Mouse (Mus musculus) heart, embryonic 13.5 days (tissue): ENCODE data around the gene Gphn. TPM values are rescaled to one million over a fixed set of nuclear protein-coding genes. Genes with fewer than 3 reads are reported as not detected.

Experiments used
- ATAC-seq: fragments of 200-750 bp; cut with Nextera tagmentation; 2 replicates; pipeline ENCODE4 v1.8.0; 2017; ENCODE audit warnings: moderate TSS enrichment; ENCODE audit not compliant: insufficient number of reproducible peaks, low FRiP score, low TSS enrichment; ENCODE audit errors: extremely low read depth
- H3K27ac ChIP-seq: fragments of 300-500 bp; sonication (generic); replicated peaks from 2 replicates; pipeline ENCODE4 v1.5.1; 2015; ENCODE audit warnings: moderate library complexity, mild to moderate bottlenecking, inconsistent platforms
- H3K27me3 ChIP-seq: fragments of 300-500 bp; sonication (generic); replicated peaks from 2 replicates; pipeline ENCODE4 v1.6.1; 2015; ENCODE audit warnings: mild to moderate bottlenecking, inconsistent platforms
- H3K36me3 ChIP-seq: fragments of 300-500 bp; sonication (generic); 2 replicates; pipeline ENCODE4 v1.6.1; 2015; ENCODE audit warnings: mild to moderate bottlenecking, inconsistent platforms
- H3K4me1 ChIP-seq: fragments of 300-500 bp; sonication (generic); 2 replicates; pipeline ENCODE4 v1.6.1; 2015; ENCODE audit warnings: inconsistent platforms
- H3K4me2 ChIP-seq: fragments of 300-500 bp; sonication (generic); 2 replicates; pipeline ENCODE4 v1.6.1; 2015; ENCODE audit warnings: inconsistent platforms, mild to moderate bottlenecking, moderate library complexity
- H3K4me3 ChIP-seq: fragments of 300-500 bp; sonication (generic); 2 replicates; pipeline ENCODE4 v1.5.1; 2015; ENCODE audit warnings: moderate library complexity, mild to moderate bottlenecking, inconsistent platforms
- H3K9ac ChIP-seq: fragments of 300-500 bp; sonication (generic); 2 replicates; pipeline ENCODE4 v1.6.1; 2015; ENCODE audit warnings: inconsistent platforms, mild to moderate bottlenecking, moderate library complexity
- H3K9me3 ChIP-seq: fragments of 300-500 bp; sonication (generic); 2 replicates; pipeline ENCODE4 v1.6.1; 2016; ENCODE audit warnings: inconsistent platforms
- WGBS: fragments of 180-500 bp; shearing (Covaris S2); methylation state at CpG from one replicate; pipeline ENCODE4 v1.1.7; 2015; ENCODE audit warnings: mixed read lengths; 5-methylcytosine and 5-hydroxymethylcytosine counted together
- polyA plus RNA-seq: library from polyadenylated mRNA; unstranded; fragments of >200 nt; fragmentation: Nextera tagmentation; extraction: Ambion mirVana; gene quantifications from 2 replicates; pipeline ENCODE4 v1.2.1, GENCODE M21; 2015

The Gphn gene
- polyA plus RNA-seq, 1 experiment from 2014 or later = 10.2 TPM

DNA sequence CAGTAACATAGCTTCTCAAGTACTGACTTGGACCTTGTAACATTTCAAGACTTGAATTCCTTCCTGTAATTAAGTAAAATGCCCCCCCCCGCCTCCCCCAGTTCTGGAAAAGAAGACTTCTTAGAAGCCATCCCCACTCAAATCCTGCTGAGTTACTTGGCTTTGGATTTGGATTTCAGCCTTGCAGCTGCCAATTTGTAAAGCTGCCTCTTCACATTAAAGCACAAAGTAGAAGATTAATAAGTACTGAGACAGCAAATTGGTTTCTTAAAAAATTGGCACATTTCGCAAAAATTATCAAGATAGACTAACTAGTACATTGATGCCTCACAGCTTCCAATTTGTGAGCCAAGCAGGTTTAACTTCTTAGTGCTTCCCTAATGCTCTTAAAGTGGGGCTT lies 417.5 kb downstream of the Gphn start:
- no peaks in the 10 kb centered on the region for H3K27me3 ChIP-seq
- H3K36me3 ChIP-seq = no peaks in the 10 kb centered on the region
- ATAC-seq = no peak
- H3K27ac ChIP-seq = no peak overlapping the region
- no peak overlapping the region for H3K4me2 ChIP-seq
- H3K4me1 ChIP-seq = peaks cover 14% of the 10 kb centered on the region
- 83% methylated on average over 2 of the region's 2 CpGs for WGBS
- H3K4me3 ChIP-seq = no peak overlapping the region
- H3K9me3 ChIP-seq = no peaks in the 10 kb centered on the region
- no peak overlapping the region for H3K9ac ChIP-seq

DNA sequence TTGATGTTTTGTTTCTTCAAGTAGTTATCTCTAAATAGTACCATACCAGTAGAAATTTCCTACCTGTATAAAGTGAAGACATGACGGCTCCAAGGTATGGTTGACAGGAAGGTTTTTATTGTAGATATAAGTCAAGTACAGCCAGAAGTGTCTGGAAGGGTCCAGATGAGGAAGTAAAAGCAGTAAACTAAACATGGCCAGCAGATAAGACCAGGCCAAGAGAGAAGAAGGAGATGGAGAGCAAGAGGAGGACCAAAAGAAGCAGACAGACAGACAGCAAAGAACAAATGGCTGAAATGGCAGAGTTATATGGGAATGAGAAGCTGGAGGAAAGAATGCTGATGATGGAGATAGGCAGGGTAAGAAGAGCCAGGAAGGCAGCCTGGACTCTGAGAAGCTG lies 419.1 kb downstream of the Gphn start:
- no peaks in the 10 kb centered on the region for H3K9me3 ChIP-seq
- no peak for ATAC-seq
- WGBS = 76% methylated on average over 1 of the region's 1 CpGs
- no peak overlapping the region for H3K27ac ChIP-seq
- H3K27me3 ChIP-seq = no peaks in the 10 kb centered on the region
- H3K4me2 ChIP-seq = no peak overlapping the region
- peaks cover 3% of the 10 kb centered on the region; the same call in 1 of the 2 replicates for H3K4me1 ChIP-seq
- H3K36me3 ChIP-seq = no peaks in the 10 kb centered on the region
- no peak overlapping the region for H3K9ac ChIP-seq
- H3K4me3 ChIP-seq = no peak overlapping the region

DNA sequence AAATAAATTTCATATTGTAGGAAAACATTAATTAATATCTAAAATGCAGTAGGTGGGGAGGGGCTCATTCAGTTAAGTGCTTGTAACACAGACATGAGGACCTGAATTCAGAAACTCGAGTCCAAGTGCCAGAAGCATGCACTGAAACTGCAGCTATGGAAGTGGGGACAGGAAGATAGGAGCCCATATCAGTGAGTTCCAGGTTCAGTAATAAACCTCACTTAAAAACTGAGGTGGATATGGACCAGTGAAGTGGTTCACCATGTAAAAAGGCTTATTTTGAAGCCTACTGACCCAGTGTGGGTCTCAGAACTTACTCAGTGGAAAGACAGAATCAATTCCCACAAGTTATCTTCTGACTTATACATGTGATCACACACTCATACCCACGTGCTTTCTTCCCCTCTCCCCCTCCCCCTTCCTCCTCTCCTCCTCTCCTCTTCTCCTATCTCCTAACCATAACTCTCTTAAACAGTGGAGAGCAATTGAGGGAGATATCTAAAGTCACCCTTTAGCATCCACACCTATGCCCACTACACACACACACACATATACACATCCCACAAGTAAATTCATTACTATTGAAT lies 433.6 kb downstream of the Gphn start:
- no peak overlapping the region for H3K4me2 ChIP-seq
- H3K4me1 ChIP-seq = no peaks in the 10 kb centered on the region
- H3K27ac ChIP-seq = no peak overlapping the region
- H3K27me3 ChIP-seq = no peaks in the 10 kb centered on the region
- no peak for ATAC-seq
- no peaks in the 10 kb centered on the region for H3K9me3 ChIP-seq
- no peak overlapping the region for H3K4me3 ChIP-seq
- 31% methylated on average over 2 of the region's 2 CpGs for WGBS
- H3K36me3 ChIP-seq = no peaks in the 10 kb centered on the region
- no peak overlapping the region for H3K9ac ChIP-seq

DNA sequence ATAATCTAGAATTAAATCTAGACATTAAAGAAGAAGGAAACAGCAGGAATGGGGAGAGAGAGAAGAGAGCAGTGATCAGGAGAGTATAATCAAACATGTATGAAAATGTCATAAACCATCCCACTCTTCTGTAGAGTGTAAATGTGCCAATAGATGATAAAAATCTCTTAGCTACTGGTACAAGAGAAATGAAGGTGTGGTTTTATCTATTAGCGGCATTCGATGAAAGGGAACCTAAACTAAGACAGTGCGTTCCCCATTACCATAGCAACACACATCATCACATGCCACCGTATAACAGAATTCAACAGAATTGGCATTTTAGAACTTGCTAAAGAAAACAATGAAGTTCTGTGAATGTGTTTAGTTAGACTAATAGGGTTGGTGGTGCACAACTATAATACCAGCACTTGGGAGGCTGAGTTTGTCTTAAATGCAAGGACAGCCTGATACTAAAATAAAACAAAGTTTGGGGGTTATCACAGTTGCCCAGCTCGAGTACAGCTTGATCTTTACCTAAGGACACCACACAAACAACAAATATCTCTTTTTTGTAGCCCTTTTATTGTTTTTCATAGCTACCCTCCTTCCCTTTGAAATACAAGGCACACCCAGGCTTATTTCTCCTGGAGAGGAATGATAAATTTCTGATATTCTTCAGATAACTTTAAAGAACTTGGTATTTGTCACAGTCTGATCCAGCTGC lies 452.1 kb downstream of the Gphn start:
- ATAC-seq = no peak
- H3K4me2 ChIP-seq = no peak overlapping the region
- H3K9ac ChIP-seq = no peak overlapping the region
- H3K9me3 ChIP-seq = no peaks in the 10 kb centered on the region
- no peak overlapping the region for H3K4me3 ChIP-seq
- no peaks in the 10 kb centered on the region for H3K36me3 ChIP-seq
- WGBS = 82% methylated on average over 5 of the region's 5 CpGs
- no peaks in the 10 kb centered on the region for H3K4me1 ChIP-seq
- H3K27me3 ChIP-seq = no peaks in the 10 kb centered on the region
- H3K27ac ChIP-seq = no peak overlapping the region

DNA sequence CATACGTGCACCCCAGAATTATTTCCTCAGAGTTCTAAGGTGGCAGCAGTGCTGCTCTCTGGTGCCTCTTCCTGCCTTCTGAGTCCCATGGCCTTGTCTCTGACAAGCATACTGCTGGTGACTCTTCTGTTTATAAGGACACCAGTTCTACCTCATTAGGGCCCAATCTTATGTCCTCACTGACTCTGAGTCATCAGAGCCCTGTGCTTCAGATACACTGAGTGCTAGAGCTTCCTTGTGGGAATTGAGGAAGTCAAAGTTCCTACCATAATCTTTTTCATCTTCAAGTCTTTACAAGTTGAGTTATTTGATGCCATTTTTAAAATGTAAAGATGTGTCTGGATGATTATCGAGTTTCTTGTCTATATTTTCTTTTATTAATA lies 452.6 kb downstream of the Gphn start:
- no peak overlapping the region for H3K4me3 ChIP-seq
- ATAC-seq = no peak
- H3K27ac ChIP-seq = no peak overlapping the region
- no peaks in the 10 kb centered on the region for H3K36me3 ChIP-seq
- no peaks in the 10 kb centered on the region for H3K27me3 ChIP-seq
- WGBS = 77% methylated on average over 2 of the region's 2 CpGs
- H3K9me3 ChIP-seq = no peaks in the 10 kb centered on the region
- H3K4me2 ChIP-seq = no peak overlapping the region
- no peaks in the 10 kb centered on the region for H3K4me1 ChIP-seq
- no peak overlapping the region for H3K9ac ChIP-seq

DNA sequence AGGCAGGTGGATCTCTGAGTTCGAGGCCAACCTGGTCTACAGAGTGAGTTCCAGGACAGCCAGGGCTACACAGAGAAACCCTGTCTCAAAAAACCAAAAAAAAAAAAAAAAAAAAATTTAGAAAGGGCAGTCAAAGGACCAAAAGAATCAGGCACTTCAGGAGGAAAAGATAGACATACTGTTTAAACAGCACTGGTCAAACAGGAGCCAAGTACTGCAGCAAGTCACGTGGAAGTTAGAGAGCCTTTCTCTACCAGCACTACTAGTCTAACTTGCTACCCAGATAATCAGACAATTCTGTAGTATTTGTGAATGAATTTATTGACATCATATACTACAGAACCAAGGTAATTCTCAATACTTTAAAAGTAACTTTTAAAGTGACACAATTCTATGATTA lies 454.9 kb downstream of the Gphn start:
- H3K27me3 ChIP-seq = no peaks in the 10 kb centered on the region
- no peaks in the 10 kb centered on the region for H3K36me3 ChIP-seq
- ATAC-seq = no peak
- H3K4me1 ChIP-seq = 0 out of 2 replicates have a peak, but pooled peaks cover 4% of the 10 kb centered on the region
- 86% methylated on average over 2 of the region's 2 CpGs for WGBS
- no peak overlapping the region for H3K4me2 ChIP-seq
- H3K27ac ChIP-seq = no peak overlapping the region
- no peak overlapping the region for H3K4me3 ChIP-seq
- no peaks in the 10 kb centered on the region for H3K9me3 ChIP-seq
- no peak overlapping the region for H3K9ac ChIP-seq

DNA sequence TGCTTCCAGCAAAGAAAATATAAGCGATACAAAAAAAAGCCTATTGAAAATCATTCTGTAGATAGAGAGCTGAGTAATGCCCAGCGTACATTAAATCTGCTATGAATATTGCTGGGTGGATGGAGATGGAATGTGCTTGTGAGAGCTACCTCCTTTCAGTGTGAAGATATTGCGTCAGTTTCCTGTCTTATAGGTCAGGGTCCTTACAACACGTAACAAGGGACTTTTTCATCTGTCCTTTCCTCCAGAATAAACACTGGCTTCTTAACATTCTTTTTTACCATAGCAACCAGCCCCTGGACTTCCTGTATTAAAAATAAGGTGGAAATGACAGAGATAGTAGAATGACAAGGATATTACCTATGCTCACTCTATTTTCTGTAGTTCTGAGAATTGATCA lies 456.1 kb downstream of the Gphn start:
- Histone ChIP-seq H3K36me3 (no peaks in the 10 kb centered on the region), H3K27me3 (no peaks in the 10 kb centered on the region), H3K4me3 (no peak overlapping the region), H3K4me2 (no peak overlapping the region), H3K27ac (no peak overlapping the region), H3K4me1 (peaks cover 6% of the 10 kb centered on the region), H3K9ac (no peak overlapping the region), H3K9me3 (no peaks in the 10 kb centered on the region)
- ATAC-seq = no peak
- WGBS = 65% methylated on average over 4 of the region's 4 CpGs

DNA sequence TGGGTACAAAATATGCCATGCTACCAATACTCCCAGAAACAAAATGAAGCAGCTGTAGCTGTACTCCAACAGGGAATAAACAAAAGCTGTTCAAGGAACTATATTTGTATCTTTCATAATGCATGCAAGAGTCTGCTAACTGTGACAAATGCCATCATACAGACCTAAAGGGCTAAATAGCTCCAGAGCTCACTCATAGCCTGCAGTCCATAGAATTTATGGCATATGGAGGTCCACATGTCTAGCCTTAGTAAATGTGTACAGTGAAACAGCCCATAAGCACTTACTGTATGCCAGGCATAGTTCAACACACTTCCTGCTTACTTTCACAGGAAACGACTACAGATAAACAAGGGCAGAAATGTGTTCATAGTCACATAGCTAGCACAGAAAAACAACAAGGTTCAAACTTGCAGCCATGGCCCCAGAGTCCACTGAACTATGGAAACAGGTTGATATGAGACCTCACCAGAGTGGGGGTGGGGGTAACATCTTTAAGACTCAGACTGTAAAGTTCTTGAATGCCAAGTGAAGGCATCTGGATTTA lies 459.6 kb downstream of the Gphn start:
- ATAC-seq = no peak
- no peaks in the 10 kb centered on the region for H3K27me3 ChIP-seq
- WGBS = 68% methylated on average over 1 of the region's 1 CpGs
- no peaks in the 10 kb centered on the region for H3K36me3 ChIP-seq
- H3K9me3 ChIP-seq = no peaks in the 10 kb centered on the region
- no peak overlapping the region for H3K27ac ChIP-seq
- no peak overlapping the region for H3K4me2 ChIP-seq
- H3K9ac ChIP-seq = no peak overlapping the region
- peaks cover 8% of the 10 kb centered on the region for H3K4me1 ChIP-seq
- no peak overlapping the region for H3K4me3 ChIP-seq

DNA sequence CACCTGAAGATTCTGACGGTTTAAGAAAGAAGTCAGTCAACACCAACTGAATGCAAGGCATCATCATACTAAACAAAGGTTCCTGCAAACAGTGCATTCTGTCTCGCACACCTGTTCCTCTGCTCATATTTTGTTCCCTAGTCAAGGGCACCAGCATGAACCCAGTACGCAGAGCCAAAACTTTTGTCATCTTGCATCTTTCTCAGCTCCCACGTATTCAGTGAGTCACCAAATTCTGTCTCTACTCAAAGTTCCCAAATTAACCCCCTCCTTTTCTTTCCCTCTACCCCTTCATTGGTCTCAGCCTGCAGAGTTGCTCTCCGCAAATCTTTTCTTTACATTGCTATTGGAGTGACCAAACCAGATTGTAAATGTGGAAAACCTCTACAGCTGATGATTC lies 462.7 kb downstream of the Gphn start:
- H3K9me3 ChIP-seq = no peaks in the 10 kb centered on the region
- peaks cover 8% of the 10 kb centered on the region for H3K4me1 ChIP-seq
- ATAC-seq = no peak
- no peaks in the 10 kb centered on the region for H3K27me3 ChIP-seq
- no peak overlapping the region for H3K27ac ChIP-seq
- no peaks in the 10 kb centered on the region for H3K36me3 ChIP-seq
- H3K4me3 ChIP-seq = no peak overlapping the region
- H3K4me2 ChIP-seq = no peak overlapping the region
- no peak overlapping the region for H3K9ac ChIP-seq
- WGBS = 76% methylated on average over 5 of the region's 5 CpGs

DNA sequence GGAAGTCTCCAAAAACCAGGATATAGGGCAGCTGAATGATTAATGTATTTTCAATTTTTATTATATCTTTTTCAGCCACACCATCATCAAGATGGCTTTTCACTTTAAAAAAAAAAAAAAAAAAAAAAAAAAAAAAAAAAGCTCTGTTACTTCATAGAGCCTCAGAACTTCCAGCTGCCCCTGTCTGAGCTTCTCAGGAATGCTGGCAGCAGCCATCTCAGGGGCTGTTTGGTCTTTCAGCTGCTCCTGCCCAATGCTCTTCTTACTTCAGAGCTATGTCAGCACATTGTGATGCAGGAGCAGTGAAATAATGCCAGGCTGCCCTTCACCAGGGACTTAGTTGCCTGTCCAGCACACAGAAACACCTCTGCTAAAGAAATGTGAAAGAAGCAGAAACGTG lies 465.1 kb downstream of the Gphn start, which contains the start of gene Fam71d:
TSS of gene Fam71d (plus strand) at position 211 of the 400 bp plus-strand sequence.
- H3K27me3 ChIP-seq = no peaks in the 10 kb centered on the region
- H3K4me3 ChIP-seq = no peak within 1 kb of the TSS
- no peak for ATAC-seq
- H3K9ac ChIP-seq = no peak within 1 kb of the TSS
- H3K4me2 ChIP-seq = no peak within 1 kb of the TSS
- H3K36me3 ChIP-seq = no peaks in the 10 kb centered on the region
- no peaks in the 10 kb centered on the region for H3K9me3 ChIP-seq
- WGBS = 68% methylated on average over 1 of the region's 1 CpGs
- peaks cover 4% of the 10 kb centered on the region for H3K4me1 ChIP-seq
- no peak within 1 kb of the TSS for H3K27ac ChIP-seq

DNA sequence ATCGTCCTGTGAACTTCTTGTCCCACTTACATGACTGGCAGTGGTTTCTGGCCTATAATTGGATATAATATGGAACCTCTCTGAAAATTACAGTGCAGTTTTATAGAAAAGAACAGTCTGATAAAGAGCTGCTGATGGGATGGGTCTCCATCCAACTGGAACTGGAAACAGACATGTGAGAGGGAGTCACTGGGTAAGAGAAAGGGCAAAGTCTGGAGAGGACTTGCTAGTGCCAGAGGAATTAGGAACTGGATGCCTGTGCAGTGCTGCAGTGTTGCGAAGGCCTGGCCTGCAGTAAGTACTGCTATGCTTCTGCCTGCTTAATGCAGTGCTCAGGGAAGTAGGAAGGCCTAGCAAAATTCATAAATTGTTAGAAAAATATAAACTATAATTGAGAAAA lies 467.1 kb downstream of the Gphn start:
- Histone ChIP-seq H3K9ac (no peak overlapping the region), H3K4me2 (no peak overlapping the region), H3K36me3 (no peaks in the 10 kb centered on the region), H3K4me3 (no peak overlapping the region), H3K27ac (no peak overlapping the region), H3K4me1 (no peaks in the 10 kb centered on the region), H3K9me3 (no peaks in the 10 kb centered on the region), H3K27me3 (no peaks in the 10 kb centered on the region)
- ATAC-seq = no peak
- 82% methylated on average over 2 of the region's 2 CpGs for WGBS

DNA sequence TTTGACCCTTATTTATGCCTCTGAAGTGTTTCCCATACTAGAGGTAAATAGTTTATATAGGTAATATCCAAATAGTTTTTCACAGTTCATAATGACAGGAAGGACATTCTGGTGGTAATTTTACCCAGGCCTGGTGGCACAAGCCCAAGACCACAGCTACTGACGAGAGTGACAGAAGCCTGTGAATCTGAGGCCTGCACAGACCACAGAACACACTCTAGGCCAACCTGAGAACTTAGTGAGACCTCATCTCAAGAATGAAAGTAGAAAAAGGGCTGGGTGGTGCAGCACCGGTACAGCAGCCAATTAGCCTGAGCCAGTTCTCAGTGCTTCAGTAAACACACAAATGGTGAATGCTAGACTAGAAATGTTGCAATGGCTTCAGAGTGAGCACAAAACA lies 491.6 kb downstream of the Gphn start:
- Histone ChIP-seq H3K4me3 (no peak overlapping the region), H3K4me1 (no peaks in the 10 kb centered on the region), H3K4me2 (no peak overlapping the region), H3K9me3 (no peaks in the 10 kb centered on the region), H3K9ac (no peak overlapping the region), H3K27me3 (no peaks in the 10 kb centered on the region), H3K27ac (no peak overlapping the region), H3K36me3 (no peaks in the 10 kb centered on the region)
- no peak for ATAC-seq
- WGBS = 69% methylated on average over 2 of the region's 2 CpGs
